Mouse (Mus musculus) cerebellum, adult 2 months (tissue): ENCODE data around the gene Obp2b.

Experiments
- CTCF ChIP-seq: fragments of 200-500 bp; IDR thresholded peaks from 2 replicates; pipeline ENCODE4 v1.5.1; 2011; ENCODE audit warnings: low read depth, mild to moderate bottlenecking, control low read depth, low read length, moderate library complexity, borderline replicate concordance; ENCODE audit not compliant: insufficient read depth
- POLR2A ChIP-seq: fragments of 200-500 bp; IDR thresholded peaks from 2 replicates; pipeline ENCODE4 v1.6.1; 2011; ENCODE audit warnings: low read length, control low read depth, borderline replicate concordance; ENCODE audit not compliant: insufficient read depth

GRCm38 (mm10) chr2:25775991-25776390, 39.2 kb downstream of the Obp2b start:
- no peak for TF ChIP-seq POLR2A
- no peak for TF ChIP-seq CTCF
